Mouse (Mus musculus) heart, adult 2 months (tissue): Measurements from ENCODE around the gene Hs1bp3.

Experiments
- CTCF ChIP-seq: fragments of 200-600 bp; IDR thresholded peaks from 2 replicates; pipeline ENCODE4 v1.8.1; 2022; ENCODE audit warnings: antibody characterized with exemption, mild to moderate bottlenecking, moderate library complexity
- EP300 ChIP-seq: fragments of 200-500 bp; IDR thresholded peaks from 2 replicates; pipeline ENCODE4 v1.6.1; 2011; ENCODE audit warnings: low read depth, low read length, control low read depth; ENCODE audit not compliant: insufficient read depth
- POLR2A ChIP-seq: fragments of 200-500 bp; IDR thresholded peaks from 2 replicates; pipeline ENCODE4 v1.6.1; 2011; ENCODE audit warnings: mild to moderate bottlenecking, low read depth, low read length, control low read depth; ENCODE audit not compliant: insufficient read depth

- TF ChIP-seq POLR2A (0 out of 2 replicates have a peak, but pooled peaks have one; percentile 17), EP300 (peak; percentile 99), CTCF (peak; percentile 98)
Observed at GRCm38 (mm10) chr12:8326825-8327674, 13.8 kb downstream of the Hs1bp3 start.
